Mouse (Mus musculus) liver, postnatal 0 days (tissue): Measurements from ENCODE around the gene Prop1.

ENCODE experiments used
- CTCF ChIP-seq: sonication (generic); IDR thresholded peaks from 2 replicates; pipeline ENCODE4 v1.5.1; 2016; ENCODE audit warnings: antibody characterized with exemption, low read depth
- EP300 ChIP-seq: IDR thresholded peaks from 2 replicates; pipeline ENCODE4 v1.6.1; 2016; ENCODE audit warnings: antibody characterized with exemption, low read depth, mild to moderate bottlenecking

DNA sequence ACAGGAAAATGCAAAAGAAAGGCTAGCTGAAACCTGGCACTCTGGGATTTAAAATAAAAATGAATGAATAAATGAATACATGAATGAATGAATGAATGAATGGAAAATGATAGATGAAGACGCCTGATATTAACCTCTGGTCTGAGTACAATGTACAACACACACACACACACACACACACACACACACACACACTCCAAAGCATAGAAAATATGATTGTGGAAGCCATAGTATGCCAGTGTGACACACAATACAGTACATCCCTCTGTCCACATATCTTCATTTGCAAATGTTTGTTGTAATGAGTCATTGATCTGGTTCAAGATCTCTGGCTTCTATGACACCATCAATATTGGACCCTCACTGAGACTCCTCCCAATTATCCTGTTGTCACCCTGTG is 21.5 kb downstream of the Prop1 start:
- no peak for TF ChIP-seq EP300
- no peak for TF ChIP-seq CTCF
